Mouse (Mus musculus) intestine, embryonic 15.5 days (tissue): ENCODE measurements around the gene Camkmt. TPM values are rescaled to one million over a fixed set of nuclear protein-coding genes. Genes with fewer than 3 reads are reported as not detected.
A peak's percentile ranks its signal among the peaks of the same experiment; 100 is the strongest.

Source experiments
- ATAC-seq: fragments of 200-750 bp; cut with Nextera tagmentation; 2 replicates; pipeline ENCODE4 v1.8.0; 2017; ENCODE audit warnings: moderate TSS enrichment, moderate library complexity
- H3K27ac ChIP-seq: fragments of 300-500 bp; sonication (generic); 2 replicates; pipeline ENCODE4 v1.5.1; 2015; ENCODE audit warnings: mild to moderate bottlenecking, inconsistent platforms
- H3K27me3 ChIP-seq: fragments of 300-500 bp; sonication (generic); replicated peaks from 2 replicates; pipeline ENCODE4 v1.6.1; 2015; ENCODE audit warnings: inconsistent platforms
- H3K36me3 ChIP-seq: fragments of 300-500 bp; sonication (generic); 2 replicates; pipeline ENCODE4 v1.6.1; 2015; ENCODE audit warnings: inconsistent platforms
- H3K4me1 ChIP-seq: fragments of 300-500 bp; sonication (generic); replicated peaks from 2 replicates; pipeline ENCODE4 v1.6.1; 2015; ENCODE audit warnings: inconsistent platforms
- H3K4me2 ChIP-seq: fragments of 300-500 bp; sonication (generic); replicated peaks from 2 replicates; pipeline ENCODE4 v1.6.1; 2015; ENCODE audit warnings: mild to moderate bottlenecking, inconsistent platforms
- H3K4me3 ChIP-seq: fragments of 300-500 bp; sonication (generic); replicated peaks from 2 replicates; pipeline ENCODE4 v1.5.1; 2015; ENCODE audit warnings: inconsistent platforms
- H3K9ac ChIP-seq: fragments of 300-500 bp; sonication (generic); 2 replicates; pipeline ENCODE4 v1.6.1; 2015; ENCODE audit warnings: inconsistent platforms
- H3K9me3 ChIP-seq: fragments of 300-500 bp; sonication (generic); 2 replicates; pipeline ENCODE4 v1.6.1; 2016; ENCODE audit warnings: inconsistent platforms
- WGBS: fragments of 180-500 bp; shearing (Covaris S2); methylation state at CpG from one replicate; pipeline ENCODE4 v1.1.7; 2015; 5-methylcytosine and 5-hydroxymethylcytosine counted together
- polyA plus RNA-seq: library from polyadenylated mRNA; unstranded; fragments of >200 nt; fragmentation: Nextera tagmentation; extraction: Ambion mirVana; gene quantifications from 2 replicates; pipeline ENCODE4 v1.2.1, GENCODE M21; 2015

The Camkmt gene
- polyA plus RNA-seq, 1 experiment from 2014 or later: 17.4 TPM

- no peaks in the 10 kb centered on the region for H3K9me3 ChIP-seq
- WGBS: 54% methylated on average over 3 of the region's 3 CpGs
- no peak for ATAC-seq
- H3K27me3 ChIP-seq: peaks cover 84% of the 10 kb centered on the region
- H3K9ac ChIP-seq: no peak overlapping the region
- H3K4me1 ChIP-seq: no peaks in the 10 kb centered on the region
- no peak overlapping the region for H3K27ac ChIP-seq
- no peak overlapping the region for H3K4me2 ChIP-seq
- no peak overlapping the region for H3K4me3 ChIP-seq
- H3K36me3 ChIP-seq: no peaks in the 10 kb centered on the region
Measured at GRCm38 (mm10) chr17:85461577-85461976, 371.2 kb downstream of the Camkmt start.

- peaks cover 86% of the 10 kb centered on the region for H3K27me3 ChIP-seq
- no peaks in the 10 kb centered on the region for H3K4me1 ChIP-seq
- no peaks in the 10 kb centered on the region for H3K9me3 ChIP-seq
- no peak for ATAC-seq
- no peak overlapping the region for H3K9ac ChIP-seq
- H3K36me3 ChIP-seq: no peaks in the 10 kb centered on the region
- no peak overlapping the region for H3K27ac ChIP-seq
- 0 out of 2 replicates have a peak overlapping the region, but pooled peaks have one; percentile 18 for H3K4me3 ChIP-seq
- 14% methylated on average over 22 of the region's 22 CpGs for WGBS
- H3K4me2 ChIP-seq: peak overlapping the region; percentile 52; the same call in 1 of the 2 replicates
Measured at GRCm38 (mm10) chr17:85463497-85464392, 373.4 kb downstream of the Camkmt start.

- Histone ChIP-seq H3K4me2 (peak overlapping the region; percentile 52), H3K27ac (no peak overlapping the region), H3K27me3 (peaks cover 85% of the 10 kb centered on the region), H3K9me3 (no peaks in the 10 kb centered on the region), H3K9ac (no peak overlapping the region), H3K4me1 (no peaks in the 10 kb centered on the region), H3K36me3 (no peaks in the 10 kb centered on the region), H3K4me3 (peak overlapping the region; percentile 18)
- WGBS: 3% methylated on average over 40 of the region's 40 CpGs
- peak; percentile 86 for ATAC-seq
Measured at GRCm38 (mm10) chr17:85464466-85465411, 374.4 kb downstream of the Camkmt start.

GRCm38 (mm10) chr17:85469776-85470175, 379.4 kb downstream of the Camkmt start:
- no peaks in the 10 kb centered on the region for H3K9me3 ChIP-seq
- 75% methylated on average over 4 of the region's 4 CpGs for WGBS
- H3K27me3 ChIP-seq: peaks cover 80% of the 10 kb centered on the region
- no peak for ATAC-seq
- H3K36me3 ChIP-seq: no peaks in the 10 kb centered on the region
- no peak overlapping the region for H3K27ac ChIP-seq
- H3K4me3 ChIP-seq: no peak overlapping the region
- no peak overlapping the region for H3K4me2 ChIP-seq
- no peak overlapping the region for H3K9ac ChIP-seq
- H3K4me1 ChIP-seq: no peaks in the 10 kb centered on the region

- no peaks in the 10 kb centered on the region for H3K36me3 ChIP-seq
- H3K9ac ChIP-seq: no peak overlapping the region
- no peak overlapping the region for H3K4me3 ChIP-seq
- no peak overlapping the region for H3K4me2 ChIP-seq
- no peak for ATAC-seq
- no peaks in the 10 kb centered on the region for H3K9me3 ChIP-seq
- H3K27me3 ChIP-seq: peaks cover 72% of the 10 kb centered on the region
- no peak overlapping the region for H3K27ac ChIP-seq
- H3K4me1 ChIP-seq: no peaks in the 10 kb centered on the region
- WGBS: 11% methylated on average over 5 of the region's 5 CpGs
Measured at GRCm38 (mm10) chr17:85472687-85473202, 382.4 kb downstream of the Camkmt start.

- H3K4me3 ChIP-seq: no peak overlapping the region
- ATAC-seq: no peak
- H3K27me3 ChIP-seq: peaks cover 68% of the 10 kb centered on the region
- H3K9me3 ChIP-seq: no peaks in the 10 kb centered on the region
- no peak overlapping the region for H3K27ac ChIP-seq
- 5% methylated on average over 16 of the region's 16 CpGs for WGBS
- no peak overlapping the region for H3K9ac ChIP-seq
- no peak overlapping the region for H3K4me2 ChIP-seq
- no peaks in the 10 kb centered on the region for H3K36me3 ChIP-seq
- H3K4me1 ChIP-seq: no peaks in the 10 kb centered on the region
Measured at GRCm38 (mm10) chr17:85473217-85473616, 382.9 kb downstream of the Camkmt start.

GRCm38 (mm10) chr17:85473881-85474280, 383.5 kb downstream of the Camkmt start:
- Histone ChIP-seq H3K36me3 (no peaks in the 10 kb centered on the region), H3K9me3 (no peaks in the 10 kb centered on the region), H3K27ac (no peak overlapping the region), H3K27me3 (peaks cover 67% of the 10 kb centered on the region), H3K4me2 (no peak overlapping the region), H3K9ac (no peak overlapping the region), H3K4me3 (no peak overlapping the region), H3K4me1 (no peaks in the 10 kb centered on the region)
- no peak for ATAC-seq
- WGBS: 10% methylated on average over 8 of the region's 8 CpGs

- Histone ChIP-seq H3K4me1 (0 out of 2 replicates have a peak, but pooled peaks cover 5% of the 10 kb centered on the region), H3K9ac (no peak overlapping the region), H3K36me3 (no peaks in the 10 kb centered on the region), H3K9me3 (no peaks in the 10 kb centered on the region), H3K4me3 (no peak overlapping the region), H3K27ac (no peak overlapping the region), H3K27me3 (peaks cover 58% of the 10 kb centered on the region), H3K4me2 (no peak overlapping the region)
- ATAC-seq: no peak
- WGBS: 90% methylated on average over 8 of the region's 8 CpGs
Measured at GRCm38 (mm10) chr17:85481241-85481640, 390.9 kb downstream of the Camkmt start.

GRCm38 (mm10) chr17:85483086-85483485, 392.7 kb downstream of the Camkmt start:
- H3K9ac ChIP-seq: no peak overlapping the region
- WGBS: 83% methylated on average over 5 of the region's 5 CpGs
- H3K9me3 ChIP-seq: no peaks in the 10 kb centered on the region
- H3K4me1 ChIP-seq: peaks cover 8% of the 10 kb centered on the region
- no peak overlapping the region for H3K4me3 ChIP-seq
- H3K36me3 ChIP-seq: no peaks in the 10 kb centered on the region
- ATAC-seq: no peak
- no peak overlapping the region for H3K4me2 ChIP-seq
- peaks cover 65% of the 10 kb centered on the region for H3K27me3 ChIP-seq
- no peak overlapping the region for H3K27ac ChIP-seq

- Histone ChIP-seq H3K27ac (no peak overlapping the region), H3K4me1 (peaks cover 8% of the 10 kb centered on the region), H3K27me3 (peaks cover 68% of the 10 kb centered on the region), H3K36me3 (no peaks in the 10 kb centered on the region), H3K4me3 (no peak overlapping the region), H3K4me2 (no peak overlapping the region), H3K9me3 (no peaks in the 10 kb centered on the region), H3K9ac (no peak overlapping the region)
- ATAC-seq: peak; percentile 66
- 45% methylated on average over 8 of the region's 8 CpGs for WGBS
Measured at GRCm38 (mm10) chr17:85484015-85484414, 393.7 kb downstream of the Camkmt start.

GRCm38 (mm10) chr17:85484526-85484925, 394.2 kb downstream of the Camkmt start:
- Histone ChIP-seq H3K9ac (no peak overlapping the region), H3K4me1 (peaks cover 8% of the 10 kb centered on the region), H3K4me2 (no peak overlapping the region), H3K36me3 (no peaks in the 10 kb centered on the region), H3K27me3 (peaks cover 73% of the 10 kb centered on the region), H3K4me3 (no peak overlapping the region), H3K27ac (no peak overlapping the region), H3K9me3 (no peaks in the 10 kb centered on the region)
- no peak for ATAC-seq
- WGBS: 34% methylated on average over 5 of the region's 5 CpGs
